Mouse (Mus musculus): Measurements from ENCODE around the gene Grap2. TPM values are rescaled to one million over a fixed set of nuclear protein-coding genes. Genes with fewer than 3 reads are reported as not detected.
"Not testable (repeated sequence)": the region's sequence is repeated elsewhere in the genome, so short reads cannot be mapped to it uniquely, and the experiment has no call there.

Grap2 gene
- polyA plus RNA-seq, 1 experiment from 2014 or later, result 1.1 TPM

- ATAC-seq (ENCODE audit: insufficient number of reproducible peaks, low FRiP score, low TSS enrichment, low read depth), result no peak
- H3K4me2 ChIP-seq, result no peak overlapping the region
- no peak overlapping the region for H3K4me3 ChIP-seq
- no peaks in the 10 kb centered on the region for H3K36me3 ChIP-seq
- no peaks in the 10 kb centered on the region for H3K27me3 ChIP-seq
- no peak overlapping the region for H3K27ac ChIP-seq
- no peak overlapping the region for H3K9ac ChIP-seq
- WGBS, result 79% methylated on average over 1 of the region's 1 CpGs
- H3K4me1 ChIP-seq, result no peaks in the 10 kb centered on the region
- no peaks in the 10 kb centered on the region for H3K9me3 ChIP-seq
Measured at GRCm38 (mm10) chr15:80570226-80570625, 2.2 kb upstream of the Grap2 start.

DNA sequence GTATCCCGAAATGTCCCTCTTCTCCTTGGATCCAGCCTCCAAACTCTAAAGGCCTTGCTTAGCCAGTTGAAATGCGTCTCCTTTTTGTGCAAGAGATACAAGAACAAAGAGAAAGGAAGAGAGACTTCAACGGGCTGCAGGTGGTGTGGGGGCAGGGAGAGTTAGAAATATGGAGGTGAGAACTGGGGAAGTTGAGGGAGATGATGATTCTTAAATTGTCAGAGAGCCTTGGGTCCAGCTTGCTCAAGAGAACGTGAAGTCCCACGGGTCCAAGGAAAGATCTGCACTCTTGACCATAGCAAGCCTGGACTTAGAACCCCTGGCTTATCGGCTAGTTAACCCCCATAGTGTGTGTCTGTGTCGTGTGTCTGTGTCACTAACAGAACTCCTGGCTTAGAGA lies 783 bp upstream of the Grap2 start:
- no peak for ATAC-seq (ENCODE audit: insufficient number of reproducible peaks, low FRiP score, low TSS enrichment, low read depth)
- H3K9ac ChIP-seq, result no peak overlapping the region
- H3K27me3 ChIP-seq, result no peaks in the 10 kb centered on the region
- H3K4me1 ChIP-seq, result no peaks in the 10 kb centered on the region
- WGBS, result 72% methylated on average over 7 of the region's 7 CpGs
- no peak overlapping the region for H3K27ac ChIP-seq
- H3K9me3 ChIP-seq, result no peaks in the 10 kb centered on the region
- no peaks in the 10 kb centered on the region for H3K36me3 ChIP-seq
- no peak overlapping the region for H3K4me2 ChIP-seq
- H3K4me3 ChIP-seq, result no peak overlapping the region

DNA sequence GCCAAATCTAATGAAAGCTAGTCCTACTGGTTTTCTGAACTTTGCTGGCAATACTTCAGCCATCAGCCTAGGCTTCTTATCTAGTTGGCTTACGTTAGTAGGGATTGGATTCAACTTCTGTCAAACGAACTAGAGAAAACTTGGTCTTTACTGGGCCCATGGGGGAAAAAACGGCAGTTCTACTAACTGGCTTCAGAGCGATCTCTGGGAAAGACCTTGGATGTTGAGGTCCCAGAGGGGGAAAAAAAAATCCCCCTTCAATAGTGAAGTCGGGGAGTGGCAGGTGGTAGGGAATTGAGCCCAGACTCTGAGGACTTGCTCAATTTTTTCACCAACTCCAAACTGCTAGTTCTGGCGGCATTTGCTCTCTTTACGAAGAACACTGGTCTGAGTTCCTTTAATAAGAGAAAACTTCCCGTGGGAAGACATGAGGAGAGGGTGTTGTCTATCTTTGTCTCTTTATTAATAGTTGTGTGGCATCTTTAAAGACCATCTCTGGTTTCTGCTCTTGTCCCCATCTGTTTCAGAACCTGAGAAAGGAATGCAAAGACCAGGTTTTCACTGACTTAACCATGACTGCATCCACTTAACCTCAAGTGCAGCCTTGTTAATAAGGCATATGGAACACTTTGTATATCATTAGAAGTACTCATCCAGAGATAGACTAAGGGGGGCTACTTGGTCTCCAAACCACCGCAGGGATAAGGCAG lies 572 bp downstream of the Grap2 start:
- H3K4me2 ChIP-seq, result no peak overlapping the region
- H3K4me1 ChIP-seq, result no peaks in the 10 kb centered on the region
- no peak overlapping the region for H3K27ac ChIP-seq
- no peak overlapping the region for H3K4me3 ChIP-seq
- no peak for ATAC-seq (ENCODE audit: insufficient number of reproducible peaks, low FRiP score, low TSS enrichment, low read depth)
- H3K9me3 ChIP-seq, result no peaks in the 10 kb centered on the region
- no peak overlapping the region for H3K9ac ChIP-seq
- H3K36me3 ChIP-seq, result no peaks in the 10 kb centered on the region
- 52% methylated on average over 9 of the region's 9 CpGs for WGBS
- H3K27me3 ChIP-seq, result peaks cover 3% of the 10 kb centered on the region; the same call in 1 of the 2 replicates

- 90% methylated on average over 17 of the region's 17 CpGs for WGBS
- H3K27ac ChIP-seq, result no peak overlapping the region
Measured at GRCm38 (mm10) chr15:80574211-80575040, 2.0 kb downstream of the Grap2 start.

DNA sequence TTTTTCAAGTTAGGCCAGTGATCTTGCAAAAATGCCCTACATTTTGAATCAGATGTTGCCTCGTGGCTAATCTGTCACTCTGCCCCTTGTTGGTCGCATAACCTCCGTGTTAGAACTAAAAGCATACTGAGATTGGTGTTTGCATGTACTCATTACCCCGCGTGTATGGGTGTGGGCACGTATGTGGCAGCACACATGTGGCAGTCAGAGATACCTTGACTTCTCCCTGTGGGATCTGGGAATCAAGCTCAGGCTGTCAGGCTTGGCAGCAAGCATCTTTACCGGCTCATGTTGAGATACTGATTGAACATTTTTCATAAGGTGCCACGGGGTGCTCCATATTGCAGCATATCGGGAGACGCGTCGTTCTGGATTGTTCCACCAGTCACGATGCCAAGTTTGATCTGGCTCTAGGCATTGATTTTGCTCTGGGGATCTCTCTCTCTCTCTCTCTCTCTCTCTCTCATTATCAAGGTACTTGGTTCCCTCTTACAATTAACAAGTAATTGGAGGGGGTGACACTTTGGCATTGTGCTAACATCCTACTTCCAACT lies 3.5 kb downstream of the Grap2 start:
- no peak overlapping the region for H3K4me3 ChIP-seq
- H3K27me3 ChIP-seq, result peaks cover 3% of the 10 kb centered on the region; the same call in 1 of the 2 replicates
- no peaks in the 10 kb centered on the region for H3K9me3 ChIP-seq
- WGBS, result 89% methylated on average over 13 of the region's 13 CpGs
- H3K4me1 ChIP-seq, result no peaks in the 10 kb centered on the region
- no peak overlapping the region for H3K9ac ChIP-seq
- no peak for ATAC-seq (ENCODE audit: insufficient number of reproducible peaks, low FRiP score, low TSS enrichment, low read depth)
- no peak overlapping the region for H3K4me2 ChIP-seq
- H3K27ac ChIP-seq, result no peak overlapping the region
- no peaks in the 10 kb centered on the region for H3K36me3 ChIP-seq

More at GRCm38 (mm10) chr15:80574211-80575040, 2.0 kb downstream of the Grap2 start:
- H3K36me3 ChIP-seq, result no peaks in the 10 kb centered on the region
- peaks cover 3% of the 10 kb centered on the region; the same call in 1 of the 2 replicates for H3K27me3 ChIP-seq
- H3K4me1 ChIP-seq, result no peaks in the 10 kb centered on the region
- no peak overlapping the region for H3K4me2 ChIP-seq
- no peak overlapping the region for H3K9ac ChIP-seq
- no peak overlapping the region for H3K4me3 ChIP-seq
- no peaks in the 10 kb centered on the region for H3K9me3 ChIP-seq
- no peak for ATAC-seq (ENCODE audit: insufficient number of reproducible peaks, low FRiP score, low TSS enrichment, low read depth)

DNA sequence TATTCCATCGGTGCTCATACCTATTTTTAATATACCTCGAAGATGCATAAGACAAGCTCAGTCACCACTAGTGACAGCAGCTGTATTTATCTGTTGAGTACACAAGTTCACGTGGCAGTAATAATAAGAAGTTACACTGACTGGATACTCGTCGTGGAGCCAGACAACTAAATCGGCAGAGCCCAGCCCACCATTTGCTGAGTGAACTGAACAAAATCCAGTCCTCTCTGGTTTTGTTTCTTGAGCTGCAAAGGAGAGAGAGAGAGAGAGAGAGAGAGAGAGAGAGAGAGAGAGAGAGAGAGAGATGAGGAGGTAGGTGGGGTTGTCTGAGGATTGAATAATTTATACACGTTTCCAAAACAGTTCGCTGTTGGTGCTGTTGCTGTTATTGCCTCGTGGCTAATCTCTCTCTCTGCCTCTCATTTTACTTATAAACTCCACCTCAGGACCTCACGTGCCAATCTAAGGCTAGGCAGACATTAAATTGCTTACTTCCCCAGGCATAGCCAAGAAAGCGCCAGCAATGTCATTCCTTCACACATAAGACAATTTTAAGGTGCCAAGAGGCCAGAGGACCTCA lies 4.1 kb downstream of the Grap2 start:
- WGBS, result 69% methylated on average over 11 of the region's 11 CpGs
- Histone ChIP-seq H3K4me2 (no peak overlapping the region), H3K9me3 (no peaks in the 10 kb centered on the region), H3K36me3 (no peaks in the 10 kb centered on the region), H3K27me3 (peaks cover 3% of the 10 kb centered on the region; the same call in 1 of the 2 replicates), H3K27ac (no peak overlapping the region), H3K4me3 (no peak overlapping the region), H3K9ac (no peak overlapping the region), H3K4me1 (no peaks in the 10 kb centered on the region)
- ATAC-seq (ENCODE audit: insufficient number of reproducible peaks, low FRiP score, low TSS enrichment, low read depth), result no peak

GRCm38 (mm10) chr15:80577166-80577960 lies 5.0 kb downstream of the Grap2 start:
- ATAC-seq (ENCODE audit: insufficient number of reproducible peaks, low FRiP score, low TSS enrichment, low read depth), result no peak
- H3K4me3 ChIP-seq, result no peak overlapping the region
- 27% methylated on average over 22 of the region's 22 CpGs for WGBS
- H3K4me2 ChIP-seq, result no peak overlapping the region
- H3K9ac ChIP-seq, result no peak overlapping the region
- no peak overlapping the region for H3K27ac ChIP-seq
- no peaks in the 10 kb centered on the region for H3K4me1 ChIP-seq
- peaks cover 3% of the 10 kb centered on the region; the same call in 1 of the 2 replicates for H3K27me3 ChIP-seq
- no peaks in the 10 kb centered on the region for H3K9me3 ChIP-seq
- no peaks in the 10 kb centered on the region for H3K36me3 ChIP-seq

DNA sequence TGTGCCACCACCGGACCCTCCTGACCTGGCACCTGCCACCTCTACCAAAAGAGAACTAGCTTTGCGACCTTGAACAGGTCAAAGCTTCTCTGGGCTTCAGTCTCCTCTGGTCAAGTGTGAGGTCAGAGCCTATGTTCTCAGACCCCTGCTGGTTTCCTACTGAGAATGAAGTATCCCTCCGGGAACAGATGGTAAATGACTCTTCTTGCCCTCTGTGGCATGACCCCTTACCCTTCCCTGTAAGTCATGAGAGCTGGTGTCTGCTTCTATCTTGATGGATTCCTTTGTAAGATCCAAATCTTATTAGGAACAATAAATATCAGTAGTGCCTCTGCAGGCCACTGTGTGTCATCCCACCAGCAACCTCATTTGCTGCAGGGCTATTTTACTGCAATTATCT lies 6.7 kb downstream of the Grap2 start:
- no peak overlapping the region for H3K4me3 ChIP-seq
- no peaks in the 10 kb centered on the region for H3K9me3 ChIP-seq
- H3K27ac ChIP-seq, result no peak overlapping the region
- no peaks in the 10 kb centered on the region for H3K36me3 ChIP-seq
- H3K4me1 ChIP-seq, result no peaks in the 10 kb centered on the region
- peaks cover 3% of the 10 kb centered on the region; the same call in 1 of the 2 replicates for H3K27me3 ChIP-seq
- 49% methylated on average over 3 of the region's 3 CpGs for WGBS
- H3K4me2 ChIP-seq, result no peak overlapping the region
- no peak overlapping the region for H3K9ac ChIP-seq
- no peak for ATAC-seq (ENCODE audit: insufficient number of reproducible peaks, low FRiP score, low TSS enrichment, low read depth)

DNA sequence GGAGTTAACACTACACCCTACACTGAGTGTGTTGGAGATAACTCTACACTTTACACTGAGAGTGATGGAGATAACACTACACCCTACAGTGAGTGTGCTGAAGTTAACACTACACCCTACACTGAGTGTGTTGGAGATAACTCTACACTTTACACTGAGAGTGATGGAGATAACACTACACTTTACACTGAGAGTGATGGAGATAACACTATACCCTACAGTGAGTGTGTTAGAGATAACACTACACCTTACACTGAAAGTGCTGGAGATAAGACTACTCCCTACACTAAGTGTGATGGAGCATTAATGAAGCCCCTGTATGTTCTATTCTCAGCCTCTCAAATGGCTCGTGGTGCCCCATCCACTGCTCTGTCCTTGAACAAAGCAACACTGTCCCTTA lies 8.2 kb downstream of the Grap2 start:
- not testable (repeated sequence) for H3K9ac ChIP-seq; H3K36me3 ChIP-seq; H3K4me1 ChIP-seq; H3K27ac ChIP-seq; H3K4me3 ChIP-seq; ATAC-seq (ENCODE audit: insufficient number of reproducible peaks, low FRiP score, low TSS enrichment, low read depth); H3K4me2 ChIP-seq; H3K27me3 ChIP-seq; H3K9me3 ChIP-seq
- 74% methylated on average over 1 of the region's 1 CpGs for WGBS

- no peak overlapping the region for H3K4me3 ChIP-seq
- H3K4me2 ChIP-seq, result no peak overlapping the region
- no peak overlapping the region for H3K9ac ChIP-seq
- H3K27ac ChIP-seq, result no peak overlapping the region
- H3K27me3 ChIP-seq, result no peaks in the 10 kb centered on the region
- WGBS, result 71% methylated on average over 20 of the region's 20 CpGs
- no peaks in the 10 kb centered on the region for H3K36me3 ChIP-seq
- no peaks in the 10 kb centered on the region for H3K9me3 ChIP-seq
- no peak for ATAC-seq (ENCODE audit: insufficient number of reproducible peaks, low FRiP score, low TSS enrichment, low read depth)
- H3K4me1 ChIP-seq, result no peaks in the 10 kb centered on the region
Measured at GRCm38 (mm10) chr15:80582581-80583495, 10.4 kb downstream of the Grap2 start.

Data from limb, embryonic 15.5 days (tissue).